Mouse (Mus musculus): ENCODE data around the gene A630073D07Rik.
A peak's percentile ranks its signal among the peaks of the same experiment; 100 is the strongest.
"Not testable (repeated sequence)": the region's sequence is repeated elsewhere in the genome, so short reads cannot be mapped to it uniquely, and the experiment has no call there.

Gene A630073D07Rik

GRCm38 (mm10) chr6:132651426-132651825 is at the start of gene A630073D07Rik:
Gene A630073D07Rik, minus strand, starts transcription at chr6:132651526.
- DNase-seq (ENCODE audit: inconsistent age in 2 of 2, low spot score in 1 of 2): no peak

DNA sequence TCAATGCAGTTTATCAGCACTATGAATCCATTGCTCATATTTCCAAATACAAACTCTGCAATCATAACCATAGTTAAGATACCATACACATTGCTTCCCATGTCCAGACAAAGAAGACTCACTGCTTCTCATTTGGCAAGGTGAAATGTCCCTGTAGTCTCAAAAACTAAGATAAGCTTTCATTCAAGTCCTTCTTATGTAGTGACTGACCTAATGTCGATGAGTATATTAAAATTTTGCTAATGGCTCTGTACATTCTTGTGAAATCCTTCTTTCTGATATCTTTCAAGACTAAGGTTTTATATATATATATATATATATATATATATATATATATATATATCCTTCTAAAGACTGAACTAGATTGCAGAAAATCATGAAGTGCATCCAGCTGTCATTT is 49.6 kb upstream of the A630073D07Rik start, which contains the start of gene Tas2r121:
TSS of gene Tas2r121 (minus strand) at position 101 of the 400 bp plus-strand sequence.
- DNase-seq (ENCODE audit: inconsistent age in 2 of 2, low spot score in 1 of 2): no peak

DNA sequence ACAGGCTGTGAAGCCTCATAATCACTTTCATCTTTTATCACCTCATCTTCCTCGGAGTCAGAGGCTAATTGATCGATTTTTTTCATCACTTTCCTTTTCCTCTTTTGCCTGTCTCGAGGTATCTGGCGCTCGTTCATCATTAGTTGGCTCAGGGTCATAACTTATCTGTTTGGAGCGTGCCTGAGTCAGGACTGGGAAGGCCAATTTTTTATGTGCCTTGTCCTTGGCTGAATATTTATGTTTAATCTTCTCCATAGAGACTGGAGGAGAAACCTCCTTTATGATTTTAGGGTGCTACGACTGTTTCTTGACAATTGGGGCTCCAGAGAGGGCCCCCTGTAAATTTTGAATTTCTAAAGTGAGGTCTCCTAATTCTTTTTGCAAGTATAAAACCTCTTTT is 40.3 kb upstream of the A630073D07Rik start:
- DNase-seq (ENCODE audit: inconsistent age in 2 of 2, low spot score in 1 of 2): peak; percentile 37 to 80

DNA sequence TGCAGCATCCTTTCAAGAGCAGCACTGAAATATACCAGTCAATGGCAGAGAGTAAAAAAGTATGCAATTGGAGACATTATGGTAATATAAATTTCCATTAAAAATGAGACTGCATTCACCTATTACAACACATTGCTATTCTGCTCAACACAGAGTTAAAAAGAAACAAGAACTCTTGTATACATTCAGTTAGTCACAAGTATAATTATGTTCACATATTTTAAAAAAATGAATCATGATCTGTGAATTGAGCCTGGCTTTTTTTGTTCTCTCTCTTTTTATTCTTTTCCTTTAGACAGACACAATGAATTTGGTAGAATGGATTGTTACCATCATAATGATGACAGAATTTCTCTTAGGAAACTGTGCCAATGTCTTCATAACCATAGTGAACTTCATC is 5.3 kb upstream of the A630073D07Rik start, which contains the start of gene Tas2r120:
TSS of gene Tas2r120 (plus strand) at position 301 of the 400 bp plus-strand sequence.
- DNase-seq (ENCODE audit: inconsistent age in 2 of 2, low spot score in 1 of 2): no peak

- peak in 1 of 2 experiments; percentile 46 for DNase-seq (ENCODE audit: inconsistent age in 2 of 2, low spot score in 1 of 2)
These were observed 1.9 kb downstream of the A630073D07Rik start for GRCm38 (mm10) chr6:132649399-132649798.

- not testable (repeated sequence) for DNase-seq (ENCODE audit: inconsistent age in 2 of 2, low spot score in 1 of 2)
These were observed 55.7 kb downstream of the A630073D07Rik start, which contains the start of gene Prp2 for GRCm38 (mm10) chr6:132595613-132596012. Gene Prp2, plus strand, starts transcription at chr6:132595913.
